Mouse (Mus musculus) neural tube, embryonic 11.5 days (tissue): ENCODE measurements around the gene Usb1. TPM values are rescaled to one million over a fixed set of nuclear protein-coding genes. Genes with fewer than 3 reads are reported as not detected.

ENCODE experiments used
- ATAC-seq: fragments of 200-750 bp; cut with Nextera tagmentation; 2 replicates; pipeline ENCODE4 v1.8.0; 2017; ENCODE audit warnings: moderate number of reproducible peaks, mild to moderate bottlenecking, moderate TSS enrichment, moderate library complexity; ENCODE audit not compliant: insufficient read depth, low FRiP score, low TSS enrichment
- DNase-seq: peaks from one replicate; pipeline ENCODE4 v3.0.0-alpha.2; 2015; ENCODE audit warnings: low spot score
- H3K27ac ChIP-seq: fragments of 300-500 bp; sonication (generic); 2 replicates; pipeline ENCODE4 v1.5.1; 2014; ENCODE audit warnings: low read depth, mild to moderate bottlenecking, low read length
- H3K27me3 ChIP-seq: fragments of 300-500 bp; sonication (generic); 2 replicates; pipeline ENCODE4 v1.6.1; 2014; ENCODE audit warnings: mild to moderate bottlenecking, low read length, mixed read lengths; ENCODE audit not compliant: control insufficient read depth, insufficient read depth
- H3K36me3 ChIP-seq: fragments of 300-500 bp; sonication (generic); 2 replicates; pipeline ENCODE4 v1.6.1; 2014; ENCODE audit warnings: mild to moderate bottlenecking, low read length, moderate library complexity, mixed read lengths; ENCODE audit not compliant: control insufficient read depth, insufficient read depth
- H3K4me1 ChIP-seq: fragments of 300-500 bp; sonication (generic); 2 replicates; pipeline ENCODE4 v1.6.1; 2014; ENCODE audit warnings: low read length, mixed read lengths; ENCODE audit not compliant: control insufficient read depth, insufficient read depth
- H3K4me2 ChIP-seq: fragments of 300-500 bp; sonication (generic); 2 replicates; pipeline ENCODE4 v1.6.1; 2014; ENCODE audit warnings: low read depth, mild to moderate bottlenecking, moderate library complexity
- H3K4me3 ChIP-seq: fragments of 300-500 bp; sonication (generic); 2 replicates; pipeline ENCODE4 v1.5.1; 2014; ENCODE audit warnings: low read depth, low read length
- H3K9ac ChIP-seq: fragments of 300-500 bp; sonication (generic); 2 replicates; pipeline ENCODE4 v1.6.1; 2014; ENCODE audit warnings: mild to moderate bottlenecking, low read length
- H3K9me3 ChIP-seq: fragments of 300-500 bp; sonication (generic); 2 replicates; pipeline ENCODE4 v1.6.1; 2016; ENCODE audit warnings: low read length; ENCODE audit not compliant: control insufficient read depth
- WGBS: fragments of 180-500 bp; shearing (Covaris S2); extraction: QIAGEN DNeasy Blood & Tissue Kit; methylation state at CpG from one replicate; pipeline ENCODE4 v1.1.7; 2014; 5-methylcytosine and 5-hydroxymethylcytosine counted together
- polyA plus RNA-seq: library from polyadenylated mRNA; unstranded; fragments of >200 nt; fragmentation: Nextera tagmentation; extraction: Ambion mirVana; gene quantifications from 2 replicates; pipeline ENCODE4 v1.2.1, GENCODE M21; 2014

Usb1 gene
- polyA plus RNA-seq, 1 experiment from 2014 or later: 38.0 TPM

GRCm38 (mm10) chr8:95358550-95359411 is 26.7 kb downstream of the Usb1 start:
- Histone ChIP-seq H3K27ac (no peak overlapping the region), H3K36me3 (no peaks in the 10 kb centered on the region; the same call in 1 of the 2 replicates), H3K9ac (no peak overlapping the region), H3K4me2 (no peak overlapping the region), H3K4me3 (no peak overlapping the region), H3K9me3 (no peaks in the 10 kb centered on the region), H3K27me3 (no peaks in the 10 kb centered on the region), H3K4me1 (peaks cover 8% of the 10 kb centered on the region; the same call in 1 of the 2 replicates)
- DNase-seq (no peak), ATAC-seq (no peak)
- 65% methylated on average over 7 of the region's 8 CpGs for WGBS

DNA sequence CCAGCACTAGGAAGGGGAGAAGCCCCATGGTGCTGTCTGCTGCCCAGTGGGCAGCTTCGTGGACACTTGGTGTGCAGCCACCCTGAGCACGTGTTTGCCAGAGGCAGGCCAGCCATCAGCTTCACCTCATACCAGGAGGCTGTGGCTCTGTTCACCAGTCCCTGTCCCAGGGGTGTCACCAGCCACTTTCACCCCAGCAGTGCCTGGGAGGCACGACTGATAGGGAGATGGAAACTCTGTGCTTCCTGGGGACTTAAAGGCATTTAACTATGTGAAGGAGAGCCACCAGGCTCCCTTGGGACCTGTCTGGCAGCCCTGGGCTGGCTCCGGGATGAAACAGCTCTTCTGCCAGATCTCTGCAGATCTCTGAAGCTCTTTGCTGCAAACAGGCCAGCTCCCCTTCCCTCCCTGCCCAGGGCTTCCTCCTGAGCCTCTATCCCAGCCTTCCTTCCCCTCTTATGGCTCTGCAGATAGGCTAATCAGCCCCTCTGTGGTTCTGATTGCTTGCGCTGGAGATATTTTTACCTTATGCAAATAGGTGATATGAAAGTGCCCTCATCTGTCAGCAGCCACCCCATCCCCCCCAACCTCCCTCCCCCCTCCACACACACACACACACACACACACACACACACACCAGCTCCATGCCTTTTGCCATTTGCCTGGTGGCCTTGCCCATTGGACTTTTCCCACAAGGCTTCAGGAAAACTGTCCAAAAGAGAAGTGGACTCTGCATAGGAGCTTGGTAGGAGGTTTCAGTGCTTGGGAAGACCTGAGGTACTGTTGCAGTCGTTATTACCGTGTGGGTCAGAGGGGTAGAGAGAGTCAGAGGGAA is 28.3 kb downstream of the Usb1 start:
- Histone ChIP-seq H3K4me3 (no peak overlapping the region), H3K9me3 (no peaks in the 10 kb centered on the region), H3K4me1 (0 out of 2 replicates have a peak, but pooled peaks cover 3% of the 10 kb centered on the region), H3K9ac (no peak overlapping the region), H3K27me3 (no peaks in the 10 kb centered on the region), H3K27ac (no peak overlapping the region), H3K36me3 (no peaks in the 10 kb centered on the region), H3K4me2 (no peak overlapping the region)
- WGBS: 61% methylated on average over 7 of the region's 7 CpGs
- ATAC-seq (no peak), DNase-seq (no peak)

GRCm38 (mm10) chr8:95361016-95361341 is 28.9 kb downstream of the Usb1 start:
- Histone ChIP-seq H3K4me3 (no peak overlapping the region), H3K4me1 (0 out of 2 replicates have a peak, but pooled peaks cover 3% of the 10 kb centered on the region), H3K9ac (no peak overlapping the region), H3K36me3 (no peaks in the 10 kb centered on the region), H3K9me3 (no peaks in the 10 kb centered on the region), H3K27ac (no peak overlapping the region), H3K4me2 (no peak overlapping the region), H3K27me3 (no peaks in the 10 kb centered on the region)
- DNase-seq: no peak
- 94% methylated on average over 3 of the region's 3 CpGs for WGBS
- ATAC-seq: no peak

DNA sequence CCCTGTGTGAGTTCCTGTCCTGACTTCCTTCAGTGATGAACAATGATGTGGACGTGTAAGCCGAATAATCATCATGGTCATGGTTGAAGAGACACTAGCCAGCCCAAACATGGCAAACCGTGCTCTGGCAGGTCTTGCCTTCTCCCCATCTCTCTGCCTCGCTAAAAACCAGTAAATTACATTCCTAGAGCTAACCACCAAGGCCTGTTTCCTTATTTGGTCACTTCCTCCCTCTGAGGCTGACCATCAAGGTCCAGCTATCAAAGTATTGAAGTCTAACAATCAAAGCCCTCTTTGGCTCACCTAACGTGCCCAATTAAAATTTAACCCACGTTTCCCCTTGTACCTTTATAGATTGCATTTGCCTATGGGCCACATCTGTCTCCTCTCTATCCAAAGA is 30.2 kb downstream of the Usb1 start:
- Histone ChIP-seq H3K9ac (no peak overlapping the region), H3K27me3 (no peaks in the 10 kb centered on the region), H3K27ac (no peak overlapping the region), H3K36me3 (no peaks in the 10 kb centered on the region), H3K9me3 (no peaks in the 10 kb centered on the region), H3K4me1 (0 out of 2 replicates have a peak, but pooled peaks cover 3% of the 10 kb centered on the region), H3K4me3 (no peak overlapping the region), H3K4me2 (no peak overlapping the region)
- DNase-seq (no peak), ATAC-seq (no peak)
- WGBS: 81% methylated on average over 6 of the region's 6 CpGs

- Histone ChIP-seq H3K9ac (no peak overlapping the region), H3K9me3 (no peaks in the 10 kb centered on the region), H3K4me1 (0 out of 2 replicates have a peak, but pooled peaks cover 3% of the 10 kb centered on the region), H3K27ac (no peak overlapping the region), H3K4me2 (no peak overlapping the region), H3K36me3 (no peaks in the 10 kb centered on the region; the same call in 1 of the 2 replicates), H3K4me3 (no peak overlapping the region), H3K27me3 (no peaks in the 10 kb centered on the region)
- DNase-seq (no peak), ATAC-seq (no peak)
- 97% methylated on average over 2 of the region's 2 CpGs for WGBS
Observed at GRCm38 (mm10) chr8:95363849-95364248, 31.8 kb downstream of the Usb1 start.

- ATAC-seq: no peak
- H3K4me1 ChIP-seq: no peaks in the 10 kb centered on the region
Observed at GRCm38 (mm10) chr8:95369581-95370326, 37.7 kb downstream of the Usb1 start.

GRCm38 (mm10) chr8:95373389-95374002 is 41.4 kb downstream of the Usb1 start:
- ATAC-seq: no peak

More at GRCm38 (mm10) chr8:95369581-95370326, 37.7 kb downstream of the Usb1 start:
- no peak overlapping the region for H3K27ac ChIP-seq
- H3K36me3 ChIP-seq: no peaks in the 10 kb centered on the region; the same call in 1 of the 2 replicates
- 53% methylated on average over 20 of the region's 20 CpGs for WGBS
- H3K9ac ChIP-seq: no peak overlapping the region
- no peaks in the 10 kb centered on the region for H3K9me3 ChIP-seq
- H3K4me3 ChIP-seq: no peak overlapping the region
- 0 out of 2 replicates have a peak overlapping the region, but pooled peaks have one; percentile 12 for H3K4me2 ChIP-seq
- peak; percentile 45 for DNase-seq
- H3K27me3 ChIP-seq: no peaks in the 10 kb centered on the region

GRCm38 (mm10) chr8:95374429-95374828 is 42.3 kb downstream of the Usb1 start:
- WGBS: 86% methylated on average over 3 of the region's 3 CpGs
- Histone ChIP-seq H3K27me3 (no peaks in the 10 kb centered on the region), H3K9ac (no peak overlapping the region), H3K9me3 (no peaks in the 10 kb centered on the region), H3K4me2 (no peak overlapping the region), H3K4me1 (no peaks in the 10 kb centered on the region), H3K36me3 (no peaks in the 10 kb centered on the region), H3K27ac (no peak overlapping the region), H3K4me3 (no peak overlapping the region)
- DNase-seq: no peak
- no peak for ATAC-seq

More at GRCm38 (mm10) chr8:95373389-95374002, 41.4 kb downstream of the Usb1 start:
- no peaks in the 10 kb centered on the region for H3K36me3 ChIP-seq
- no peak for DNase-seq
- H3K4me3 ChIP-seq: no peak overlapping the region
- no peaks in the 10 kb centered on the region for H3K27me3 ChIP-seq
- no peak overlapping the region for H3K9ac ChIP-seq
- 92% methylated on average over 12 of the region's 12 CpGs for WGBS
- H3K27ac ChIP-seq: no peak overlapping the region
- H3K4me1 ChIP-seq: no peaks in the 10 kb centered on the region
- H3K4me2 ChIP-seq: no peak overlapping the region
- no peaks in the 10 kb centered on the region for H3K9me3 ChIP-seq
